Mouse (Mus musculus): Measurements from ENCODE around the gene Hnmt. TPM values are rescaled to one million over a fixed set of nuclear protein-coding genes. Genes with fewer than 3 reads are reported as not detected.

Gene Hnmt
- 0.14 and 0.29 TPM in 2 replicates for polyA plus RNA-seq (2012; rRNA removed)

DNA sequence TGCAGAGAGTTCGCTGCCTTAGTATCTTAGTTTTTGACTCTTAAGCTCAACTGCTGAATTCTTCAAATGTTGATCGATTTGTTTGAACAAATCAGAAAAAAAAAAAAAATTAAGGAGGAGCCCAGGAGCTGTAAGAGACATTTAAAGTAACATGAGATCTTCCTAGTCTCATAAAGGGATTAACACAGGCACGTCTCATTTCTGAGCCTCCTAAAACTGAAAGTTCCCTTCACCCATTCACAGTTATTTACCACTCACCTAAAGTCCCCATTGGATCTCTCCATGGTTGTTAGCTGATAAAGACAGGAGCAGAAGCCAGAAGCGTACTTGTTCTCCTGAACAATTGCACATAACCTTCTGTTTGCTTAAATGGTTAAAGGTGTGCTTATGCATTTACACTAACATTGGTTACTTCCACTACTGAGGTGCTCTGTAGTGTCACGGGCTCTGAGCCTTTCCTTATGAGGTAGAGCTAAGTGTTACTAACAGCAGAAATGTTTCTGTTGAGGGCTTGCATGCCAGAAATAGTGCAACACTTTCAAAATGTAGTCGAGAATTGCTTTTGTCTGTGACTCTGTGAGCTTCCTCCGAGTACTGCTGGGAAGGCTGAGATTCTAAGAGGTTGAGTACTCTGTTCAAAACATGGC lies at the start of gene Hnmt:
TSS of gene Hnmt (minus strand) at position 51 of the 647 bp plus-strand sequence.

DNA sequence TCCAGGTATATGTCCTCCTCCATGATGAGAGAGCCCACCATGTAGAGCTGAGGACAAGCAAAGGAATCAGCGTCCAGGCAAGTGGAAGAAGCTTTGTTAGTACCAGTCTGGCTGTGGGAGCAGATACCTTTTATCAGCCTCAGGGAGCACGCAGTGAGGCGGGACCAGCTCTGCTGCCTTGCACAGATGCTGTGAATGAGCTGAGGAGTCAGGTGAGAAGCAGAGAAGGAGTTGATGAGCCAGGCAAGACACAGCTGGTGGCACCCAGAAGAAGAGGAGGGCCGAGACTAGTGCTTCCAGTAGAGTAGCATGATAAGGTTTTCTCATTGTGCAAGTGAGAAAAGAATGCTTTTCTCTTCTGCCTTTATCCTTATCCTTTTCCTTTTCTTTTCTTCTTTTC lies 47.3 kb upstream of the Hnmt start, which contains the start of gene Tbpl2:
TSS of gene Tbpl2 (minus strand) at position 101 of the 400 bp plus-strand sequence.

Other genes starting within 250 kb of the Hnmt start
- not detected in 2 replicates for gene Tbpl2, start 47.2 kb upstream of the Hnmt start, polyA plus RNA-seq (2012; rRNA removed)
- gene Il1f8, start 103.8 kb upstream of the Hnmt start, polyA plus RNA-seq (2012; rRNA removed), result 0.09 TPM in 1 of 2 replicates, not detected in the other
- gene Il1f9, start 137.1 kb upstream of the Hnmt start, polyA plus RNA-seq (2012; rRNA removed), result not detected in 2 replicates
- 0.14 TPM in 1 of 2 replicates, not detected in the other for gene Il1f6, start 166.0 kb upstream of the Hnmt start, polyA plus RNA-seq (2012; rRNA removed)
- not detected in 2 replicates for gene Il1f5, start 227.6 kb upstream of the Hnmt start, polyA plus RNA-seq (2012; rRNA removed)
- gene Il1f10, start 241.8 kb upstream of the Hnmt start, polyA plus RNA-seq (2012; rRNA removed), result not detected in 2 replicates